Mouse (Mus musculus) small intestine, adult 2 months (tissue): ENCODE results near the gene Arl15.

Experiments used
- CTCF ChIP-seq: fragments of 200-500 bp; IDR thresholded peaks from 2 replicates; pipeline ENCODE4 v1.5.1; 2012; ENCODE audit warnings: low read depth, mild to moderate bottlenecking, control low read depth, inconsistent platforms, low read length, moderate library complexity, mixed read lengths; ENCODE audit not compliant: insufficient replicate concordance, insufficient read length; ENCODE audit errors: extremely low read depth
- POLR2A ChIP-seq: fragments of 200-500 bp; IDR thresholded peaks from 2 replicates; pipeline ENCODE4 v1.6.1; 2012; ENCODE audit warnings: low read depth, mild to moderate bottlenecking, control low read depth, inconsistent platforms, low read length, moderate library complexity

DNA sequence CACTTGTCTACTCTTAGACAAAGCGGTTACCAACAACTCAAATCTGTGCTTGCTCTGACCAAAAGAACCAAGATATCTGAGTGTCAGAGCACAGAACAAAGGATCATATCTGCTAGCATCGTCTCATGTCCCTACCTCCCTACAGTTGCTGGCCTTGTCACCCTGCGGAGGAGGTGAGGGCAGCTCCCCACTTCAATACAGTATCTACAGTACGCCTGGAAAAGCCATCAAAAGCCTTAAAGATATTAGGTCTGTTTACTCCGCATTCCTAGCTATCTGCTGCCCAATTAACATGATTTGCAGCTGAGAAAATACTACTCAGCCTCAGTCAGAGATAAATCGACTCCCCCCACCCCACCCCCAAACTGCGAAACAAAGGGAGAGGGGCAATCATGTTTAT lies 371.3 kb downstream of the Arl15 start:
- no peak for TF ChIP-seq CTCF
- TF ChIP-seq POLR2A, result no peak
